Mouse (Mus musculus): ENCODE measurements around the gene Cds1. TPM values are rescaled to one million over a fixed set of nuclear protein-coding genes. Genes with fewer than 3 reads are reported as not detected.

The Cds1 gene
- total and polyA plus RNA-seq, 3 experiments = not detected

DNA sequence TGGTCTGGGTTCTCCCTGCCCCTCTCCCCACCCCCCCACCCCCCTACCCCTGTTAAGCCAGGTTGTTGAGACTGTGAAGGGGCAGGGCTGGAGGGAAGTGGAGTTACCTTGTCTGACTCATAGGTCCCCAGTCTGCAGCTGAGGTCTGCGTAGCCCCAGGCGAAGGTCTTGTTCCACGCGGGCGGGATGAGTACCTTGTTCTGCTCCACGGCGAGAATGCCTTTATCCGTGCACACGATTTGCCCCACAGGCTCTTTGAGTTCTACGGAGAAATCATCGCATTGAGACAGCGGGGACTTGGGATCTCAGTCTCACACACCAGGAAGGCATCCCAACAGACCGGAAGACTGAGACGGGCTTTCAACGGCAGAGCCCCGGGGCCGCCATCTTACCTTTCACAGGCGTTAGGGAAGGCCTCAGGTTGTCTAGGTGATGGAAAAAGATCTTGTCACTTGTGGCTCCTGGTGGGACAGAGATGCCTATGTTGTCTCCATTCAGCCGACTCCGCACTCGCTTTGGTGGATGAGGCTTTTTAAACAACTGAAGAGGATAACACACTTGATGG, 87.3 kb downstream of the Cds1 start:
- TF ChIP-seq EP300 (IDR thresholded peaks at IDR 0.05; ENCODE audit: low read depth in 1 of 2, low read length in 2 of 2) (no peak), BHLHE40 (IDR thresholded peaks at IDR 0.05; ENCODE audit: borderline replicate concordance, low read depth, low read length) (no peak), ELF1 (IDR thresholded peaks at IDR 0.05; ENCODE audit: low read depth, low read length) (no peak), USF2 (IDR thresholded peaks at IDR 0.05; ENCODE audit: borderline replicate concordance in 1 of 2, insufficient read depth in 1 of 2, low read depth in 1 of 2, low read length in 2 of 2) (no peak), MAZ (IDR thresholded peaks at IDR 0.05; ENCODE audit: low read depth, low read length) (no peak), ZNF384 (IDR thresholded peaks at IDR 0.05; ENCODE audit: low read depth, low read length) (no peak), POLR2A (IDR thresholded peaks at IDR 0.05; ENCODE audit: control insufficient read depth in 1 of 2, insufficient read depth in 1 of 2, low read depth in 1 of 2, low read length in 2 of 2, poor library complexity in 1 of 2) (no peak), MAFK (IDR thresholded peaks at IDR 0.05; ENCODE audit: borderline replicate concordance, low read depth, low read length) (no peak), ZMIZ1 (IDR thresholded peaks at IDR 0.05; ENCODE audit: low read depth, low read length) (no peak), KAT2A (conservative IDR thresholded peaks at IDR 0.05; ENCODE audit: low read depth, low read length) (no peak), POLR2AphosphoS5 (IDR thresholded peaks at IDR 0.05; ENCODE audit: borderline replicate concordance, low read depth, low read length) (no peak), RCOR1 (IDR thresholded peaks at IDR 0.05; ENCODE audit: low read depth, low read length) (no peak), ETS1 (IDR thresholded peaks at IDR 0.05; ENCODE audit: low read depth, low read length) (no peak)
- Histone ChIP-seq H3K4me3 (ENCODE audit: control insufficient read depth in 1 of 2, insufficient read depth in 1 of 2, low read depth in 2 of 2, low read length in 2 of 2) (no peak overlapping the region), H3K27ac (ENCODE audit: control insufficient read depth, low read depth, low read length) (no peak overlapping the region), H3K36me3 (ENCODE audit: control insufficient read depth in 1 of 2, insufficient read depth in 2 of 2, low read length in 2 of 2) (peaks cover 0 to 1% of the 10 kb centered on the region in 2 experiments; a peak in 2 of 4 replicates), H3K4me1 (ENCODE audit: control insufficient read depth in 1 of 2, insufficient read depth in 2 of 2, low read length in 2 of 2) (no peaks in the 10 kb centered on the region), H3K9ac (ENCODE audit: control insufficient read depth, low read depth, low read length, poor library complexity, severe bottlenecking) (no peak overlapping the region), H3K27me3 (ENCODE audit: control insufficient read depth in 1 of 2, insufficient read depth in 2 of 2, low read length in 2 of 2) (no peaks in the 10 kb centered on the region), H3K79me2 (ENCODE audit: control insufficient read depth, insufficient read depth, low read length, poor library complexity) (no peaks in the 10 kb centered on the region), H3K9me3 (replicated peaks; ENCODE audit: insufficient read depth, low read length) (no peaks in the 10 kb centered on the region)
- no peak for DNase-seq (ENCODE audit: low read depth, low spot score)

DNA sequence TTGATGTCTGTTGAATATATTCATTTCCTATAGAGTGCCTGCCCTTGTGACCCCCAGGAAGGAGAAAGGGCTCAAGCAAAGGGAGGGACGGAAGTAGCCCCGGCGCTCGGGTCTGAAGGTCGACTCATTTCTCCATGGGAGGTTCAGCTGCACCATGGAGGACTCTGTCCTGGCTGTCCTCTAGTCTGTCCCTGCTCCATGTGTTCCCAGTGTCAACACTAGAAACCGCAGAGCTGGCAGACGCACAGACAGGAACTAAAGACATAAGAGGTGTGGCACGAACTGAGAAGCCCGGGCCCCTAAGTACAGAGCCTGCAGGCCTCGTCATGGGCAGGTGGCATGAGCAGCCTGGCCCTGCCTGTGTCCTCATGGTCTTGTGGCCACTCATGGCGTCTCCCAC, 89.2 kb downstream of the Cds1 start:
- H3K4me3 ChIP-seq (ENCODE audit: control insufficient read depth in 1 of 2, insufficient read depth in 1 of 2, low read depth in 2 of 2, low read length in 2 of 2) = no peak overlapping the region
- H3K27ac ChIP-seq (ENCODE audit: control insufficient read depth, low read depth, low read length) = no peak overlapping the region
- TF ChIP-seq MEF2A (IDR thresholded peaks at IDR 0.05; ENCODE audit: extremely low read depth, insufficient replicate concordance, low read depth, low read length, poor library complexity, severe bottlenecking) = no peak
- no peak for DNase-seq (ENCODE audit: low read depth, low spot score)
- no peaks in the 10 kb centered on the region for H3K79me2 ChIP-seq (ENCODE audit: control insufficient read depth, insufficient read depth, low read length, poor library complexity)
- no peaks in the 10 kb centered on the region for H3K4me1 ChIP-seq (ENCODE audit: control insufficient read depth in 1 of 2, insufficient read depth in 2 of 2, low read length in 2 of 2)
- H3K36me3 ChIP-seq (ENCODE audit: control insufficient read depth in 1 of 2, insufficient read depth in 2 of 2, low read length in 2 of 2) = peaks cover 0 to 3% of the 10 kb centered on the region in 2 experiments; a peak in 1 of 4 replicates
- H3K9me3 ChIP-seq (replicated peaks; ENCODE audit: insufficient read depth, low read length) = no peaks in the 10 kb centered on the region
- H3K9ac ChIP-seq (ENCODE audit: control insufficient read depth, low read depth, low read length, poor library complexity, severe bottlenecking) = no peak overlapping the region
- H3K27me3 ChIP-seq (ENCODE audit: control insufficient read depth in 1 of 2, insufficient read depth in 2 of 2, low read length in 2 of 2) = no peaks in the 10 kb centered on the region

Data from MEL (cell line).